Comparison of ENCODE assay signal across 20 mouse cellular contexts in genomic region chr10:88384081-88384480, GRCm38 (mm10). TPM values are rescaled to one million over a fixed set of nuclear protein-coding genes. Genes with fewer than 3 reads are reported as not detected.
DNase-seq lines count a peak whose midpoint lies in the region; ATAC-seq and TF ChIP-seq lines count a peak whose summit lies in the region.
"Had no signal": no experiment of that assay in that cellular context is flagged by ENCODE, and none has a peak within 500 bp of the region (broad histone marks: within the 10 kb centered on the region; RNA-seq: fewer than 3 reads in every experiment).

No protein-coding gene starts in this region.

- DNase-seq in heart, adult 11 months = peak; percentile 81
- no peak for DNase-seq in kidney, adult 2 months
- peak; percentile 60 for DNase-seq in 416B (ENCODE audit: low read depth)
- DNase-seq: adrenal gland, adult 8-10 months; adrenal gland, postnatal 36 days; cerebellum, adult 2 months; cerebellum, postnatal 10 days; gastrocnemius, postnatal 10 days; heart, postnatal 4 days had no signal

- no peak for ATAC-seq in heart, embryonic 11.5 days (replicated peaks; ENCODE audit: insufficient number of reproducible peaks, low FRiP score, low TSS enrichment)
- ATAC-seq in kidney, embryonic 15.5 days (replicated peaks; ENCODE audit: low FRiP score) = no peak
- no peak for ATAC-seq in erythroid progenitor cell, adult 5-6 weeks (replicated peaks; ENCODE audit: low FRiP score, poor library complexity, severe bottlenecking)
- ATAC-seq: forebrain, embryonic 14.5 days; hindbrain, embryonic 16.5 days had no signal

- no peaks in the 10 kb centered on the region for H3K27me3 ChIP-seq in heart, embryonic 11.5 days (ENCODE audit: control insufficient read depth, insufficient read depth, low read length)
- H3K27me3 ChIP-seq in kidney, adult 2 months (replicated peaks; ENCODE audit: control insufficient read depth, insufficient read depth, low read length) = no peaks in the 10 kb centered on the region
- H3K27me3 ChIP-seq in kidney, embryonic 15.5 days = no peaks in the 10 kb centered on the region
- H3K27me3 ChIP-seq: heart, embryonic 15.5 days; hindbrain, embryonic 12.5 days had no signal

- peaks cover 99% of the 10 kb centered on the region for H3K79me2 ChIP-seq in macrophage (ENCODE audit: inconsistent target)

- H3K4me3 ChIP-seq in heart, embryonic 11.5 days (ENCODE audit: low read depth, low read length) = no peak overlapping the region
- H3K4me3 ChIP-seq in kidney, adult 2 months (ENCODE audit: insufficient read depth, low read depth, low read length) = no peak overlapping the region
- no peak overlapping the region for H3K4me3 ChIP-seq in kidney, embryonic 15.5 days (replicated peaks)
- H3K4me3 ChIP-seq in macrophage (ENCODE audit: inconsistent target) = no peak overlapping the region
- H3K4me3 ChIP-seq: embryonic facial prominence, embryonic 10.5 days; forebrain, embryonic 10.5 days; heart, embryonic 15.5 days; hindbrain, embryonic 12.5 days had no signal

- no peaks in the 10 kb centered on the region for H3K36me3 ChIP-seq in heart, embryonic 11.5 days (ENCODE audit: control insufficient read depth, insufficient read depth, low read length)
- H3K36me3 ChIP-seq in kidney, adult 2 months (ENCODE audit: control insufficient read depth, insufficient read depth, low read length) = no peaks in the 10 kb centered on the region
- H3K36me3 ChIP-seq in kidney, embryonic 15.5 days = no peaks in the 10 kb centered on the region
- H3K36me3 ChIP-seq in macrophage (ENCODE audit: inconsistent target) = no peaks in the 10 kb centered on the region
- H3K36me3 ChIP-seq: embryonic facial prominence, embryonic 10.5 days; forebrain, embryonic 10.5 days; heart, embryonic 15.5 days; hindbrain, embryonic 12.5 days had no signal

- H3K9me3 ChIP-seq in heart, embryonic 11.5 days (replicated peaks; ENCODE audit: control insufficient read depth, low read length) = no peaks in the 10 kb centered on the region
- H3K9me3 ChIP-seq in kidney, embryonic 15.5 days (replicated peaks) = no peaks in the 10 kb centered on the region
- H3K9me3 ChIP-seq: embryonic facial prominence, embryonic 10.5 days; forebrain, embryonic 10.5 days; G1E; heart, embryonic 15.5 days; hindbrain, embryonic 12.5 days had no signal

- H3K4me1 ChIP-seq in heart, embryonic 11.5 days (ENCODE audit: control insufficient read depth, insufficient read depth, low read length) = peaks cover 15% of the 10 kb centered on the region
- H3K4me1 ChIP-seq in kidney, adult 2 months (ENCODE audit: control insufficient read depth, insufficient read depth, low read length) = peaks cover 38% of the 10 kb centered on the region
- H3K4me1 ChIP-seq in kidney, embryonic 15.5 days = peaks cover 46% of the 10 kb centered on the region

- TF ChIP-seq POLR2A in kidney, adult 2 months (IDR thresholded peaks at IDR 0.05; ENCODE audit: low read depth, low read length) = no peak

- WGBS in heart, embryonic 11.5 days (ENCODE audit: insufficient replicate concordance) = 43% methylated on average over 5 of the region's 5 CpGs
- WGBS in kidney, adult 2 months = 18% methylated on average over 5 of the region's 5 CpGs
- 31% methylated on average over 5 of the region's 5 CpGs for WGBS in kidney, embryonic 15.5 days
- 15% methylated on average over 5 of the region's 5 CpGs for WGBS in macrophage (ENCODE audit: missing documents)

- no peak overlapping the region for H3K27ac ChIP-seq in heart, embryonic 11.5 days (ENCODE audit: low read depth, low read length)
- peak overlapping the region; percentile 19; the same call in 1 of the 2 replicates for H3K27ac ChIP-seq in kidney, adult 2 months (ENCODE audit: insufficient read depth, low read depth, low read length)
- no peak overlapping the region for H3K27ac ChIP-seq in kidney, embryonic 15.5 days
- 0 out of 2 replicates have a peak overlapping the region, but pooled peaks have one; percentile 21 for H3K27ac ChIP-seq in macrophage
- H3K27ac ChIP-seq: embryonic facial prominence, embryonic 10.5 days; forebrain, embryonic 10.5 days; hindbrain, embryonic 12.5 days had no signal

- no peak for TF ChIP-seq CTCF in kidney, adult 2 months (conservative IDR thresholded peaks at IDR 0.05; ENCODE audit: insufficient read depth, insufficient read length, low read depth, low read length)

- no peak overlapping the region for H3K4me2 ChIP-seq in heart, embryonic 11.5 days
- H3K4me2 ChIP-seq in kidney, embryonic 15.5 days = no peak overlapping the region
- H3K4me2 ChIP-seq: heart, embryonic 15.5 days; hindbrain, embryonic 12.5 days had no signal

- no peak overlapping the region for H3K9ac ChIP-seq in heart, embryonic 11.5 days (ENCODE audit: low read depth, low read length)
- no peak overlapping the region for H3K9ac ChIP-seq in kidney, embryonic 15.5 days
- H3K9ac ChIP-seq: heart, embryonic 15.5 days; hindbrain, embryonic 12.5 days had no signal

RNA-seq across cellular contexts. Expression of gene Gnptab, which starts 5.1 kb away (rescaled TPM):
- polyA plus RNA-seq in heart, embryonic 11.5 days (2014; fragmentation: Nextera tagmentation; extraction: Ambion mirVana) = 8.3 and 8.9 TPM in 2 replicates
- polyA plus RNA-seq in kidney, adult 2 months (2012; rRNA removed) = 12.6 and 12.8 TPM in 2 replicates
- 12.4 and 14.3 TPM in 2 replicates for polyA plus RNA-seq in kidney, embryonic 15.5 days (2015; fragmentation: Nextera tagmentation; extraction: Ambion mirVana)
- total RNA-seq in macrophage (2018; cell fraction: chromatin; rRNA removed) = 100 to 1,000 TPM in 13 of 26 experiments, 10 to 100 TPM in 13; 28.8 to 151 (median 99.6) TPM
- total RNA-seq in macrophage (2018; cell fraction: cytosol; rRNA removed) = 10 to 100 TPM; 32.2 to 72.7 (median 51.5) TPM
- 100 to 1,000 TPM in 5 of 26 experiments, 10 to 100 TPM in 21; 45.1 to 176 (median 89.0) TPM for total RNA-seq in macrophage (2018; cell fraction: nucleus; rRNA removed)
- polyA plus RNA-seq in macrophage (2018) = 34.0 to 83.1 TPM (median 76.6 TPM) in 3 replicates
- total RNA-seq in erythroid progenitor cell, adult 5-6 weeks (2015; ENCODE audit: low replicate concordance) = 10.1 TPM in 2 replicates
- total RNA-seq in erythroid progenitor cell, adult 5-6 weeks (2017; ENCODE audit: low replicate concordance) = 5.9 and 11.0 TPM in 2 replicates

RNA-seq across cellular contexts. Expression of gene Dram1, which starts 5.2 kb away (rescaled TPM):
- polyA plus RNA-seq in heart, embryonic 11.5 days (2014; fragmentation: Nextera tagmentation; extraction: Ambion mirVana) = 0.39 and 1.1 TPM in 2 replicates
- polyA plus RNA-seq in kidney, adult 2 months (2012; rRNA removed) = 16.4 and 18.5 TPM in 2 replicates
- polyA plus RNA-seq in kidney, embryonic 15.5 days (2015; fragmentation: Nextera tagmentation; extraction: Ambion mirVana) = 1.9 and 2.1 TPM in 2 replicates
- 10 to 100 TPM in 23 of 26 experiments, 1 to 10 TPM in 3; 7.2 to 72.1 (median 20.8) TPM for total RNA-seq in macrophage (2018; cell fraction: chromatin; rRNA removed)
- 10 to 100 TPM; 13.4 to 41.9 (median 20.7) TPM for total RNA-seq in macrophage (2018; cell fraction: cytosol; rRNA removed)
- total RNA-seq in macrophage (2018; cell fraction: nucleus; rRNA removed) = 100 to 1,000 TPM in 2 of 26 experiments, 10 to 100 TPM in 24; 17.4 to 114 (median 41.6) TPM
- polyA plus RNA-seq in macrophage (2018) = 15.4 to 26.6 TPM (median 23.8 TPM) in 3 replicates
- 8.3 and 10.9 TPM in 2 replicates for total RNA-seq in erythroid progenitor cell, adult 5-6 weeks (2015; ENCODE audit: low replicate concordance)
- total RNA-seq in erythroid progenitor cell, adult 5-6 weeks (2017; ENCODE audit: low replicate concordance) = 4.1 and 5.9 TPM in 2 replicates
- polyA plus RNA-seq: G1E had no signal

Comparison
In these comparisons a context has a peak if more than half of its experiments do, and no peak if none do; other contexts are left out.
1. H3K27ac ChIP-seq: peak in kidney, adult 2 months (single experiment) and macrophage (single experiment); none in heart, embryonic 11.5 days (single experiment) and kidney, embryonic 15.5 days (single experiment).